Mouse (Mus musculus): ENCODE data around the gene Chn1. TPM values are rescaled to one million over a fixed set of nuclear protein-coding genes. Genes with fewer than 3 reads are reported as not detected.

Chn1 gene
- total and polyA plus RNA-seq, 3 experiments: 4.2 to 17.0 (median 9.9) TPM

- TF ChIP-seq ZNF384 (IDR thresholded peaks at IDR 0.05; ENCODE audit: low read depth, low read length): no peak
Observed at GRCm38 (mm10) chr2:73791846-73792630, 16.9 kb upstream of the Chn1 start (continued).

DNA sequence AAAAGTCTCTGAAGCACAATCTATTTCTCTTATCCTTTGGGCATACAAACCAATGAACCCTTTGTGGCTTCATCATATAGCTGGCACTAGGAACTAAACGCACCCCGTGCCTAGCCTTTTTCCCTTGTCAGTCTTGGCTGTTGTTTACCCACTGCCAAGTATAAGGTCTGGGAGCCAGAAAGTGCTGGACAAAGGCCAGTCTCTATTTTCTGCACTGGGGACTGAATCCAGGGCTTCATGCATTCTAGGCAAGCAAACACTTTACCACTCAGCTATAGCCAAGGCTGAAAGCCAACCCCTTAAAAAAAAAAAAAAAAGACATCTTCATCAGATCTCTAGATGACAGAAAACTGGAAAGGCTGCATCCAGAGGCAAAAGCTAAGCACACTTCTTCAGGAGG is 15.2 kb upstream of the Chn1 start:
- Histone ChIP-seq H3K79me2 (replicated peaks; ENCODE audit: control insufficient read depth, extremely low read depth, insufficient read depth, poor library complexity, severe bottlenecking) (no peaks in the 10 kb centered on the region), H3K4me1 (ENCODE audit: control insufficient read depth in 1 of 2, insufficient read depth in 2 of 2) (peaks cover 6 to 15% of the 10 kb centered on the region in 2 experiments; a peak in 3 of 4 replicates), H3K9me3 (replicated peaks; ENCODE audit: low read length) (no peaks in the 10 kb centered on the region), H3K4me3 (replicated peaks in 1 of 3; ENCODE audit: low read depth in 2 of 3, low read length in 2 of 3, poor library complexity in 1 of 3) (no peak overlapping the region), H3K27me3 (replicated peaks) (no peaks in the 10 kb centered on the region), H3K4me2 (ENCODE audit: insufficient read depth, low read depth, poor library complexity, severe bottlenecking) (no peak overlapping the region), H3K36me3 (replicated peaks in 1 of 2; ENCODE audit: control insufficient read depth in 1 of 2, insufficient read depth in 1 of 2, low read length in 1 of 2) (no peaks in the 10 kb centered on the region), H3K9ac (ENCODE audit: insufficient read depth, low read depth) (no peak overlapping the region), H3K27ac (ENCODE audit: insufficient read depth, low read depth) (no peak overlapping the region)
- dilution Hi-C loops (cut with MboI; ENCODE audit: extremely low pct_ligation_motif_present, extremely low pct_unique_long_range_greater_than_20kb, low sequenced_read_pairs): no loop called here
- TF ChIP-seq IRF4 (IDR thresholded peaks at IDR 0.05; ENCODE audit: low read depth, low read length): no peak
- no peak for DNase-seq (ENCODE audit: extremely low read depth)
- in situ Hi-C loops (cut with MboI; ENCODE audit: low pct_ligation_motif_present, low pct_unique_long_range_greater_than_20kb, low sequenced_read_pairs): no loop called here

- Histone ChIP-seq H3K27ac (ENCODE audit: insufficient read depth, low read depth) (no peak overlapping the region), H3K36me3 (replicated peaks in 1 of 2; ENCODE audit: control insufficient read depth in 1 of 2, insufficient read depth in 1 of 2, low read length in 1 of 2) (no peaks in the 10 kb centered on the region), H3K9ac (ENCODE audit: insufficient read depth, low read depth) (no peak overlapping the region), H3K9me3 (replicated peaks; ENCODE audit: low read length) (no peaks in the 10 kb centered on the region), H3K4me3 (replicated peaks in 1 of 3; ENCODE audit: low read depth in 2 of 3, low read length in 2 of 3, poor library complexity in 1 of 3) (no peak overlapping the region), H3K27me3 (replicated peaks) (no peaks in the 10 kb centered on the region), H3K79me2 (replicated peaks; ENCODE audit: control insufficient read depth, extremely low read depth, insufficient read depth, poor library complexity, severe bottlenecking) (no peaks in the 10 kb centered on the region), H3K4me1 (ENCODE audit: control insufficient read depth in 1 of 2, insufficient read depth in 2 of 2) (peaks cover 6 to 15% of the 10 kb centered on the region in 2 experiments; a peak in 3 of 4 replicates), H3K4me2 (ENCODE audit: insufficient read depth, low read depth, poor library complexity, severe bottlenecking) (no peak overlapping the region)
- TF ChIP-seq JUN (IDR thresholded peaks at IDR 0.05; ENCODE audit: insufficient read depth, low read depth, low read length): no peak
- no peak for TF ChIP-seq NRF1 (IDR thresholded peaks at IDR 0.05; ENCODE audit: low read depth, low read length)
- TF ChIP-seq TBP (conservative IDR thresholded peaks at IDR 0.05; ENCODE audit: low read depth, low read length): no peak
- no peak for TF ChIP-seq USF2 (conservative IDR thresholded peaks at IDR 0.05; ENCODE audit: low read depth, low read length)
- TF ChIP-seq GABPA (IDR thresholded peaks at IDR 0.05; ENCODE audit: insufficient replicate concordance, low read depth, low read length): no peak
- TF ChIP-seq ELF1 (IDR thresholded peaks at IDR 0.05; ENCODE audit: low read depth, low read length): no peak
- TF ChIP-seq KAT2A (IDR thresholded peaks at IDR 0.05; ENCODE audit: insufficient replicate concordance, low read length): no peak
- no peak for TF ChIP-seq SMC3 (IDR thresholded peaks at IDR 0.05; ENCODE audit: low read depth, low read length)
- no peak for TF ChIP-seq POLR2AphosphoS2 (IDR thresholded peaks at IDR 0.05; ENCODE audit: low read depth, low read length)
- TF ChIP-seq ETS1 (conservative IDR thresholded peaks at IDR 0.05; ENCODE audit: low read depth, low read length): no peak
- TF ChIP-seq BHLHE40 (IDR thresholded peaks at IDR 0.05; ENCODE audit: low read depth, low read length): no peak
- TF ChIP-seq SIN3A (IDR thresholded peaks at IDR 0.05; ENCODE audit: low read length): no peak
- TF ChIP-seq EP300 (IDR thresholded peaks at IDR 0.05; ENCODE audit: low read length): no peak
- TF ChIP-seq RCOR1 (conservative IDR thresholded peaks at IDR 0.05; ENCODE audit: low read depth, low read length): no peak
- no peak for TF ChIP-seq RAD21 (IDR thresholded peaks at IDR 0.05; ENCODE audit: low read depth, low read length)
- TF ChIP-seq E2F4 (IDR thresholded peaks at IDR 0.05; ENCODE audit: insufficient replicate concordance, low read depth, low read length): no peak
- no peak for TF ChIP-seq HCFC1 (IDR thresholded peaks at IDR 0.05; ENCODE audit: low read depth, low read length)
- no peak for TF ChIP-seq MEF2A (IDR thresholded peaks at IDR 0.05; ENCODE audit: borderline replicate concordance, low read depth, low read length)
- TF ChIP-seq MAZ (IDR thresholded peaks at IDR 0.05; ENCODE audit: low read depth, low read length): no peak
- no peak for TF ChIP-seq MYC (IDR thresholded peaks at IDR 0.05; ENCODE audit: low read depth, low read length)
- dilution Hi-C loops (cut with MboI; ENCODE audit: extremely low pct_ligation_motif_present, extremely low pct_unique_long_range_greater_than_20kb, low sequenced_read_pairs) (no loop called here), in situ Hi-C loops (cut with MboI; ENCODE audit: low pct_ligation_motif_present, low pct_unique_long_range_greater_than_20kb, low sequenced_read_pairs) (no loop called here)
- no peak for DNase-seq (ENCODE audit: extremely low read depth)
Observed at GRCm38 (mm10) chr2:73788395-73788794, 13.2 kb upstream of the Chn1 start.
